Mouse (Mus musculus): Measurements from ENCODE around the gene Tsc22d4. TPM values are rescaled to one million over a fixed set of nuclear protein-coding genes. Genes with fewer than 3 reads are reported as not detected.
A peak's percentile ranks its signal among the peaks of the same experiment; 100 is the strongest.

The Tsc22d4 gene
- polyA plus RNA-seq, 1 experiment: 582 TPM

GRCm38 (mm10) chr5:137779053-137779933, 33.8 kb downstream of the Tsc22d4 start:
- TF ChIP-seq FLI1 (IDR thresholded peaks at IDR 0.05; ENCODE audit: low read length) (no peak), GATA1 (IDR thresholded peaks at IDR 0.05; ENCODE audit: borderline replicate concordance, low read length) (no peak)
- Histone ChIP-seq H3K4me1 (peaks cover 73% of the 10 kb centered on the region), H3K27me3 (replicated peaks) (no peaks in the 10 kb centered on the region), H3K9me3 (no peaks in the 10 kb centered on the region), H3K36me3 (replicated peaks; ENCODE audit: low read length) (peaks cover 46% of the 10 kb centered on the region), H3K4me3 (replicated peaks) (peak overlapping the region; percentile 93)

GRCm38 (mm10) chr5:137781661-137782060, 36.1 kb downstream of the Tsc22d4 start:
- H3K4me1 ChIP-seq: peaks cover 74% of the 10 kb centered on the region
- H3K27me3 ChIP-seq (replicated peaks): no peaks in the 10 kb centered on the region
- H3K36me3 ChIP-seq (replicated peaks; ENCODE audit: low read length): peaks cover 52% of the 10 kb centered on the region
- TF ChIP-seq FLI1 (IDR thresholded peaks at IDR 0.05; ENCODE audit: low read length) (no peak), GATA1 (IDR thresholded peaks at IDR 0.05; ENCODE audit: borderline replicate concordance, low read length) (no peak)
- H3K4me3 ChIP-seq (replicated peaks): no peak overlapping the region
- no peaks in the 10 kb centered on the region for H3K9me3 ChIP-seq

DNA sequence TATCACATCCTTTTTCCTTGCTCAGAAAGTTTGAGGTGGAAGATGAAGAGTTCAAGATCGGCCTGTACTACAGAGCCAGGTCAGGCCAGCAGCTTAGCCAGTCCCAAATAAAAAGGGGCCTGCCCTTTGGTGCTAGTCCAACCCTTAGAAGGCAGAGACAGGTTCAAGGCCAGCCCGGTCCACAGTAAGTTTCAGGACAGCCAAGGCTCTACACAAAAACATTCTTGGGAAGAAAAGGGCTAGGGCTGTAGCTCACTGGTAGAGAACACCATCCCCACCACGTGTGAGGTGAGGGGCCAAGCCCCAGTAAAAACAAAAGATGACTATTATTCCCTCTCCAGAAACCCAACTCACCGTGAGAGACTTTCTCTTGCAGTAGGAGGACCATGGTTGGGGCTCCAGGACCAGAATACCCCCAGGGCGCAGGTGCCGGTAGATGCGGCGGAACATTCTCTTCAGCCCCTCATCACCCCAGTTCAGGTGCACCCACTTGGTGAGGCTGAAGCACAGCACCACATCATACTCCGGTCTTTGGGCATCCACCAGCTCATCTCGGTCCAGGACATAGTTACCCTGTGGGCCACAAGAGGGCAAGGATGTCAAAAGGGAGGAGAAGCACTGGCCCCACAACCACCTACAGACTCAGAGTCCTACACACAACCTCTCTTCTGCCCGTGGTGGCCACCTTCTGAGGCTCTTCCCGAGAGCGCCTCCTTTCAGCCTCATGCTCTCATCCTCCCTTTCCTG, 37.4 kb downstream of the Tsc22d4 start:
- H3K4me1 ChIP-seq: peaks cover 67% of the 10 kb centered on the region
- peak overlapping the region; percentile 76 for H3K4me3 ChIP-seq (replicated peaks)
- peaks cover 52% of the 10 kb centered on the region for H3K36me3 ChIP-seq (replicated peaks; ENCODE audit: low read length)
- TF ChIP-seq FLI1 (IDR thresholded peaks at IDR 0.05; ENCODE audit: low read length) (no peak), GATA1 (IDR thresholded peaks at IDR 0.05; ENCODE audit: borderline replicate concordance, low read length) (no peak)
- H3K27me3 ChIP-seq (replicated peaks): no peaks in the 10 kb centered on the region
- H3K9me3 ChIP-seq: no peaks in the 10 kb centered on the region

GRCm38 (mm10) chr5:137783901-137784540, 38.5 kb downstream of the Tsc22d4 start:
- peaks cover 66% of the 10 kb centered on the region for H3K4me1 ChIP-seq
- peaks cover 52% of the 10 kb centered on the region for H3K36me3 ChIP-seq (replicated peaks; ENCODE audit: low read length)
- no peaks in the 10 kb centered on the region for H3K9me3 ChIP-seq
- no peak for TF ChIP-seq FLI1 (IDR thresholded peaks at IDR 0.05; ENCODE audit: low read length)
- no peak for TF ChIP-seq GATA1 (IDR thresholded peaks at IDR 0.05; ENCODE audit: borderline replicate concordance, low read length)
- H3K27me3 ChIP-seq (replicated peaks): no peaks in the 10 kb centered on the region
- peak overlapping the region; percentile 95 for H3K4me3 ChIP-seq (replicated peaks)

DNA sequence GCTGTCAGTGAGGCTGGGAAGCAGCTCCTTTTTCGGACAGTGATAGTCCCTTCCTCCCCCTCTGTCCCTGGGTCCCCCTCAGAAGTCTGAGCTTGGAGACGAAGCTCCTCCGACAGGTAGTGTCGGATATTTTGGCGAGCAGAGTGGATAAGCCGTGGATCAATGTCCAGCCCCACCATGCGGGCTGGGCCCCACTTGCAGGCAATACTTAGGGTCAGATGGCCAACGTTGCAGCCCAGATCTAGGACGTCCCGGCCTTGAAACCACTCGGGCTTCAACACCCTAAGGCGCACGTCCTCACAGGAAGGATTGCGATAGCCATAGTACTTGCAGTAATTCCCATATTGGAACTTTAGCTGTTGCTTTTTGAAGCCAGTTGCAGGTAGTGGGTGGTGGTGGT, 39.0 kb downstream of the Tsc22d4 start:
- Histone ChIP-seq H3K4me1 (peaks cover 63% of the 10 kb centered on the region), H3K9me3 (no peaks in the 10 kb centered on the region), H3K36me3 (replicated peaks; ENCODE audit: low read length) (peaks cover 52% of the 10 kb centered on the region), H3K27me3 (replicated peaks) (no peaks in the 10 kb centered on the region), H3K4me3 (replicated peaks) (peak overlapping the region; percentile 95)
- TF ChIP-seq GATA1 (IDR thresholded peaks at IDR 0.05; ENCODE audit: borderline replicate concordance, low read length) (no peak), FLI1 (IDR thresholded peaks at IDR 0.05; ENCODE audit: low read length) (no peak)

DNA sequence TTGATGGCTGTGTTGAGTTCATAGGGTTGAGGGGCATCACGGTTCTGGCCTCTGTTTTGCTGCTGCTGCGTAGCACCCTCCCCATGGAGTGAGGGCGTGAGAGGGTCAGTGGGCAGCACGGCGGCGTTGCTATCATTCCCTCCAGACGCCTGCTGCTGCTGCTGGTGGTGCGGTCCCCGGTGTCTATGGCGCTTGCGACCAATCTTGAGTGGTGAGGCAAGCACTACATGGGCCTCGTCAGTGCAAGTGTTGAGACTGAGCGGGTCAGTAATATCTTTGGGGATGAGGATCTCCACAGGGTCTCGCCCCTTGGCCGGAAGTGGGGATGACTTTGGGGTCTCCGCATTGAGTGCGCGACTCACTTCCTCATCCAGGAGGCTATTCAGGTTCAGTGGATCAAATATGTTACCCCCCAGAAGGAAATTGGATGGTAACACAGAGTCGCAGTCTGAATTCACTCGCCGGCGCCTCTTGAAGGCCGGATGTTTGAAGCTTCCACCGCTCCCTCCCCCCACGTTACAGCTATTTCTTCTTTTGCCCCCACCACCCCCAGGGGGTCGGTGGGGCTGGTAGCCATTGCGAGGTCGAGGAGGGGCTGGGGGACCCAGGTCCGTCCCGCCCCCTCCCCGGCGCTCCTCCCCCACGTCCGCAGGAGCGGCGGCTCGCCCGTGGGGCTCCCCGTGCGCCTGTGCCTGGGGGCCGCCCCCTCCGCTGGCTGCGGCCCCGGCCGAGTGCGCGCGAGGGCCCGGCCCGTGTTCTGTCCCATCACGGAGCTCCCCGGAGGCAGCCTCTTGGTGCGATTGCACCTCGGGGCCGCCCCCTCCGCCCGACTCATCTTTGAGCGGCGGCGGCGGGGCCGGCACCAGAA, 39.9 kb downstream of the Tsc22d4 start:
- H3K4me3 ChIP-seq (replicated peaks): peak overlapping the region; percentile 95
- H3K27me3 ChIP-seq (replicated peaks): no peaks in the 10 kb centered on the region
- H3K36me3 ChIP-seq (replicated peaks; ENCODE audit: low read length): peaks cover 47% of the 10 kb centered on the region
- H3K9me3 ChIP-seq: no peaks in the 10 kb centered on the region
- peaks cover 54% of the 10 kb centered on the region for H3K4me1 ChIP-seq
- no peak for TF ChIP-seq GATA1 (IDR thresholded peaks at IDR 0.05; ENCODE audit: borderline replicate concordance, low read length)
- TF ChIP-seq FLI1 (IDR thresholded peaks at IDR 0.05; ENCODE audit: low read length): no peak

- no peaks in the 10 kb centered on the region for H3K27me3 ChIP-seq (replicated peaks)
- no peaks in the 10 kb centered on the region for H3K9me3 ChIP-seq
- H3K36me3 ChIP-seq (replicated peaks; ENCODE audit: low read length): peaks cover 38% of the 10 kb centered on the region
- peak overlapping the region; percentile 95 for H3K4me3 ChIP-seq (replicated peaks)
- TF ChIP-seq FLI1 (IDR thresholded peaks at IDR 0.05; ENCODE audit: low read length) (no peak), GATA1 (IDR thresholded peaks at IDR 0.05; ENCODE audit: borderline replicate concordance, low read length) (no peak)
- peaks cover 48% of the 10 kb centered on the region for H3K4me1 ChIP-seq
Observed at GRCm38 (mm10) chr5:137786109-137786942, 40.8 kb downstream of the Tsc22d4 start.

DNA sequence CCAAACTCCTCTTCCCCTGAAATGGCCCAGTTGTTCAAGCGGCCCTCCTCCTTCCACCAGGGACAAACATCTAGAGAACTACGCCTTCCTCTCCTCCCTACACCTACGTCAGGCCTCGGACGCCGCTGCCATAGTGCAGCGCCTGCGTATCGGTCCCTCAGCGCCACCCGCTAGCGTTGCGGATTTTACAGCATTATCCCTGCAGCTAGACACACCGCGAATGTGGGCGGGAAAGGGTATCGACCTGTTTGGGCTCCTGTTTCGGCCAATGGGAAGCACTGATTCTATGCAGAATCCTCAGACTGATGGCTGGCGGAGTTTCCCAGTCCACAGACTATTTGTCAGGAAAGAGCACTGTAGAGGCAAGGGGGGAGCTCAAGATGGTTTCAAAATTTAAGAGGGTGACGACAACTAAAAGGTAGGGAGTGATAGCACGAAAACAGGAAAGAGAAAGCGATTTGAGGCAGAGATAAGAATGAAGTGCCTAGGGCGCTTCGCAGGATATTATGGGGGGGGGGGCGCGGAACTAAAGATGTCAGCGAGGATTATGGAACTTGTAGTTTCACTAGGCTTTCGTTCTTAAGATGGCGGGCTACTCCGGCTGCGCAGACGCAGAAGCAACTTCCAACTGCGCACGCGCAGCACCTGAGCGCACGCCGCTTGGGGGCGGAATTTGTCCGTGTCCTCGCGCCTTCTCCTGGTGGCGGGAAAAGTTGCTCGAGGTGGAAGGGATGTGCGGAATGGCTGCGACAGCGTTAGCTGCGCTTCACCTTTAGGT, 41.8 kb downstream of the Tsc22d4 start, which contains the start of the genes Mepce and Zcwpw1:
Mepce (minus strand) TSS at position 505 of the 778 bp plus-strand sequence.
Zcwpw1 (plus strand) TSS at position 648 of the 778 bp plus-strand sequence.
- H3K36me3 ChIP-seq (replicated peaks; ENCODE audit: low read length): peaks cover 28% of the 10 kb centered on the region
- no peaks in the 10 kb centered on the region for H3K9me3 ChIP-seq
- TF ChIP-seq FLI1 (IDR thresholded peaks at IDR 0.05; ENCODE audit: low read length) (no peak), GATA1 (IDR thresholded peaks at IDR 0.05; ENCODE audit: borderline replicate concordance, low read length) (peak; percentile 48; the same call in 1 of the 3 replicates)
- H3K4me1 ChIP-seq: peaks cover 38% of the 10 kb centered on the region
- peak within 1 kb of the TSS; percentile 95 for H3K4me3 ChIP-seq (replicated peaks)
- H3K27me3 ChIP-seq (replicated peaks): no peaks in the 10 kb centered on the region
